Mouse (Mus musculus) thymus, postnatal 10 days (tissue): ENCODE measurements around the gene Spata4.
"Not testable (repeated sequence)": the region's sequence is repeated elsewhere in the genome, so short reads cannot be mapped to it uniquely, and the experiment has no call there.

ENCODE experiments used
- DNase-seq, 2 experiments: peaks; one replicate each; pipeline ENCODE4 v3.0.0; 2021; ENCODE audit warnings: low spot score in 2 of 2

Spata4 gene

DNA sequence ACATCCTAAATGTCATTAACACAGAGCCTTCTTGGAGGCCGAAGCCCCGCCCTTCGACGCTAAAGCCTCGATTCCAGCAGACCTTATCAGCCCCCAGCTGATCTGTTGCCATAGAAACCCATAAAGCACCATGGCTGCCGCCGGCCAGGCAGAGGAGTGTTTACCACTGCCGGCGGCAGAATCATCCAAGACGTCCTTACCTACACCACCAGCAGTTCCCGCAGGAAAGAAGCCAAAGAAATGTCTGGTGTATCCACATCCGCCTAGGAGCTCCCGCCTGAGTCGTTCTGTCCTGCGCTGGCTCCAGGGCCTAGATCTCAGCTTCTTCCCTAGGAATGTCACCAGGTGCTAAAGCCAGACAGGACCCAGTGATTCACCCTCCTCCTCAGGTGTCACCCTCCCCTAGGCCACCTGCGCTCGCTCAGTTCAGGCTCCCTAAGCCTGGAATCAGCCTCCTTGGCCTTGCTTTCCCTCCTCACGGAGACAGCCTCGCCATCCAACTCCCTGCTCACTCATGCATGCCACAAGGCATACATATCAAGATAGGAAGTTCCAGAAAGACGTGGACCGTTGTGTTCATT lies at the start of gene Spata4:
Gene Spata4 (plus strand): TSS at position 111 of the 581 bp plus-strand sequence.
- no peak for DNase-seq

DNA sequence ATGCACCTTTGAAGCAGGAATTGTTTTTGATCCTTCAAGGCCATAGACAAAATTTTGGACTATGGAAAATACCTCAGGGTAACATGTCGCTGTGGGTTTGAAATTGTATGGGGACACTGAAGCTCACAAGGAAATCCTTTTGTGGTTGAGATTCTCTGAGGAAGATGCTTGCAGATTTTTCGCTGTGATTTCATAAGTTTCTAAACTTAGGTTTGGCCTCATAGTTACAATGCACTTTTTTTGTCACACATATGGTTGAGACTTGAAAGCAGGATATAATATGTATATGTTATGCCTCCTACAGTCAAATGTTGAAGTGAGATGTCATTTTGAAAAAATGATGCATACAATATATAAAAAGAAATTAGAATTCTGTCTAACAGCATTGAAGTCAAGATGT lies 45.7 kb upstream of the Spata4 start:
- no peak for DNase-seq

DNA sequence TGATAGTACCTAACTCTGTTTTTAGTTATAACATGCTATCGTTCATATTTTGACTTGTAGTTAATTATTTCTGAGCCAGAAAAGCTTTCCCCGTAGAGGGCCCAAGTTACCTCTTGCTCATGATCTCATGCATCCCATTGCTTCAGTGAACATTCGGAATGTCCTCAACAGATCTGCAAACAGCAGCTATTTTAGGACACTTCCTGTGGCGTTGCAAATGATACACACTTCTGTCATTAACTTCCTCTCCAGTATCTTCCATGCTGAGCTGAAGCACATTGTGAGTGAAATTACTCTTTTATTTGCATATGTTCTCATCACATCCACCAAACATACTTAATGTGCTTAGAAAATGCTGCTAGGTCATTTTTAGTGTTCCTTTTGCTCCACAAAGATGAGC lies 38.4 kb upstream of the Spata4 start:
- no peak for DNase-seq

DNA sequence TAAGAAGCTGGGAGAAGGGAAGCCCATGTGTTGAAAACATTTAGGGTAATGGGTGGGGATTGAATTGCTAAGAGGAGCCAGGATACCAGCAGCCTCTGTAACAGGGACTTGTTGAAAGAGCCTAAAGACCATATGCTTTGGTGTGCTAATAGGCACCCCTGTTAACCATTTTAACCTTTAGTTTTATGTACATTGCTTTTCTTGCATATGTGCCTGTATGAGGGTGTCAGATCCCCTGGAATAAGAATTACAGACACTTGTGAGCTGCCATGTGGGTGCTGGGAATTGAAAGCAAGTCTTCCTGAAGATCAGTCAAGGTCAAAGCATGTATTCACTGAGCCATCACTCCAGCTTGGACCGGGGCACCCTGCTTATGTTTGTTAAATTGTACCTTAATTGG lies 35.4 kb upstream of the Spata4 start:
- DNase-seq: no peak

DNA sequence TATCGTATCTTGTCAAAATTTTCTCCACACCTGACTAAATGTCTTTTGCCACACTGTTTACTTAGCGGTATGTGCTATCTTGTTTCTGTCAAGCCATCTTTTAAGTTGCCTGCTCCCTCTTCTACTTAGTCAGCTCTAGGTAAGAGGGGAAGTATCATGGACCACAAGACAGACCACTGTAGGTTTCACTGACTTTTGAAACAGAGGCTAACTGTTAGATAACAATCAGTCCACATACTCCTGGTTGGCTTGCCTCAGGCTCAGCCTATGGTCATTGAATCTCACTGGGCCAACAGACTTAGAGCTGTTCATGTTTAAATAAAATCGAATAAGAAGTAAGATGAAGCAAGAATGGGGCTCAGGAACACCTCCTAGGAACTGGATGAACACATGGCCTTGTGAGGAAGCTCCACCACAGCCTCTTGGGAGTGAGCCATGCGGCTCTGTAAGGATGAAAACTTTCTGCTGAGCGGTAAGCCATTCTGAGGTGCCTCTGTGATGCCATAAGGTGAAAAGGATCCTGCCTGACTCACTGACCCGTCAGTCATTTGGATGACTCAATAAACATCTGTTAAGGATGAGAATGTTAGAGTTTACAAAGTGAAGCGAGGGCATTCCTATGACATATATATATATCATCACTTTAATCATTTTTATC lies 34.8 kb upstream of the Spata4 start:
- no peak for DNase-seq

DNA sequence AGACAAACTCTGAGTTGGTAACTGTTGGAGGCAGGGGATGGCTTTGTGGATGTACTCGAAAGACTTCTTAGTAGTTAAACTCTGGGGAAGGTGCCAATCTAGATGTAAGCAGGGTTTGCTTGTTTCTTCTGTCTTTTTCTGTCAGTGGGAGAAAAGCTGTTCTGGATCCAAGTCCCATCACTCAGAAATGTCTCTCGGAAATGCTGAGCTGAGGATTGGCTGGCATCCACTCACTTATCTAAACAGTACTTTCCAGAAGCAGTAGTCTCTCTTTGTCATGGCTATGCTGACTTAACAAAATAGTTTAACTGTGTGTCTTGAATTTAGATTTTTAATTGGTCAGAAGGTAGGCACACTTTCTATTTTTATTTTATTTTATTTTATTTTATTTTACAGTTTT lies 33.4 kb upstream of the Spata4 start:
- DNase-seq: no peak

DNA sequence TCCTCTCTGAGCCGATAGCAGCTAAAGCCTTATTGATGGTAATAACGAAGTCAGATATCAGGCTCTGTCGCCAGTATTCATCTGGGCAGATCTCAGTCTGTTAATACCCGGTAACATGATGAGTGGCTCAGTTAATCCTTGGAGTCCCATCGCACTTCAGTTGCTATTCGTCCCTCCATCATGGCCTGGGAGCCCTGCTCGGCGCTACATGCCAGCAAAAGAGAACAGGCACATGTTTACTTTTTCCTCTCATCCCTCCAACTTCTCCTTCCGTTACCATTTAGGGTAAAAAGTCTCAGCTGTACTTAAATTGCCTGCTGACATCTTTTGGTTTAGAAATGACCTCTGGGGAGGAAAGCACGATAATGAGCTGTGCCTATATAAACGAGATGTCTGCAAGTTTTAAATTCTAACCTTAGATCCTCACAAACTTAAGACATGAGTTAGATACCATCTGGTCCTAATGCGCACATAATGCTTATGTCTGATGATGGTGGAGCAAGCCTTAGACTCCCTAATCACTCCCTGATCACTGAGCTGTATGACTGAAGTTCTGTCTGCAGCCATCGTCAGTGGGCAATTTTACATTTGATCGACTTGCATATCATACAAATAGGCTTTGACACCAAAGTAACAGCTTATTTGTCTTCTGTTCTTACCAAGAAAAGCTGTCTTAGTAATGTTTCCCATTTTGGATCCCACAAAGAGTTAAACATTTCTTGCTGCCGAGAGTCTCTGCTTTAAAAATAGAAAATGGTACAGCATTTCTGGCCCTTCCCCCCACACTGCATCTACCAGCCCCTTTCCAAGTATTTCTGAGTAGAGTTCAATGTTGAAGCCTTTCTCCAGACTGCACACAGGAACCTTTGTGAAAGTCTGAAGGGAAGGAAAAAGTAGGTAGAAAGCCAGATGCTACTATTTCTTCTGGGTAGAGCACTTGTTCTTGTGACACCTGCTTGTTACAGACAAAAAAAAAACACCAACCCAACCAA lies 29.7 kb upstream of the Spata4 start:
- no peak for DNase-seq

DNA sequence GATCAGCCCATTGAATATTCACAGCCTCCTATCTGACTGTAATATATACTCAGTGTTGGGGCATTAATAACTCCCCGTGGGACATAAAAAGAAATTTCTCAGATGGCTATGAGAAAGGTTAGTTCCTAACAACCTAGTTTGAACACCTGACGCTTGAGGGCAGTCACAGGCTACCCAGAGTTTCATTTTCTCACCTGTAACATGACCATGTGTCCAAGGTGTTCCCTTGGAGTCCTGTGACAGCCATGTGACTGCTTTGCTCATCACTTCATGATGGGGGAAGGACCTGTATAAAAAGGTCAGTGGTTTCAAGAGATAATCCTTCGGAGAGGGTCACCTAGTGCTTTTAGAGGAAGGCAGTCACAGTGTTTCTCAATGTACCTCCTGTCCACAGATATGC lies 19.1 kb upstream of the Spata4 start:
- DNase-seq: no peak

DNA sequence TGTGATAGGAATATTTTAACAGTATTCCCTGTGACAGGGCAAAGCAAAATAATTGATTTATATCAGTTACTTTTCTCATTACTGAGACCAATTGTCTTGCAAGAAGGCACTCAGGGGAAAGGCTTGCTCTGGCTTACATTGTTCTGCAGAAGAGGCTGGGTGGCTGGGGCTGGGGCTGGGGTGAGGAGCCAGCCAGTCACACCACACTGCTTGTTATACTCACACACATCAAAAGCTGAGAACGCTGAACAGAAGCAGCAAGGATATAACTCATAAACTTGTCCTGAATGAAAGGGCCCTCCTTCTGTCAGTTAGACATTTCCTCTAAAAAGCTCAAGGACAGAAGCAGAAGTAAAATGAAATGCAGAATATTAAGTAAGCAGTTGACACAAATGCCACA lies 17.7 kb upstream of the Spata4 start:
- no peak for DNase-seq

DNA sequence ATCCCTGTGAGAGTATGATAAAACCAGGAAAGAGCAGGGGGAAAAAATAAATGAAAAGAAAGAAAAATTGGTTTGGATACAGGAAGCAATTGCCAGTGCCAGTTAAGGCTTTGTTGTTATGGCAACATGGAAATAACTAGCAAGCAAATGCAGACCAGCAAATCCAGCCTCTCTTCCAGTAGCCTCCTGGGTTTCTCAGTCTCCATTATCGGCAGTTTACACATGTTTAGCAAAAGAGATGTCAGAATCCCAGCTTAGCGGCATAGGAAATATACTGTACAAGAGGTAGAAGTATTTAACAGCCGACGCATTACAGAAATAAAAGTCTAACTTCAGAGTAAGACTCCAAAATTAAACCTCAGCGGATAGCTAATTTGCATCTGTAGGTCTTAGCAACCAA lies 5.9 kb upstream of the Spata4 start:
- DNase-seq: no peak

DNA sequence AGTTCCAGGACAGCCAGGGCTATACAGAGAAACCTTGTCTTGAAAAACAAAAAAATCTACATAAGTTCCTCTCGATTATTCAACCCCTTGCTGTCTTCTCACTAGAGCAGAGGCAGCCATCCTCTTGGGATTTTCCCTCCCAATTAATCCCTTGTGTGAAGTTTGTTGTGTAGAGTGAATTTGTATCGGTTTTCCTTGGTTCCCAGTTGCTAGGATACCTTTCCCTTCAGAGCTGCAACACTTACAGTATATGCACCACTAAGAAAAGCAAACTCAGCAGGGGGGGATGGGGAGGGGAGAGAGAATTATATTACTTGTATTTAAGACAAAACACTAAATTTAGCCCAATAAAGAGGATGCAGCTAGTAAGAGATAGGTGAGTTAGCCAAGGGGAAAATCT lies 4.5 kb upstream of the Spata4 start:
- no peak for DNase-seq

DNA sequence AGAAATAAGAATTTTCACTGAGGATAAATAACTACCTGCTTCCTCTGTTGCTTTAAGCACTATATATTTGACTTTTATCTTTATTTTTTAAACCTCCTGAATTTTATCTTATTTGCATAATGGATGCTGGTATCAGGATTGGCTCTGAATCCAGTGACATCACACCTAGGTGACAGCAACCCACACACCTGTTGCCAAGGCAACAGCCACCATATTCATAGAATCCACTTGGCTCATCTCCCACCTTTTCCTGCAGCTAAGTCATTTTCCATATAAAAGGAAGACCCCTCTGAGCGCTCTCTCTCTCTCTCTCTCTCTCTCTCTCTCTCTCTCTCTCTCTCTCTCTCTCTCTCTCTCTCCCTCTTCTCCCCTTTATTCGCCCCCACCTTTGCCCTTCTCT lies 3.6 kb upstream of the Spata4 start:
- no peak for DNase-seq

DNA sequence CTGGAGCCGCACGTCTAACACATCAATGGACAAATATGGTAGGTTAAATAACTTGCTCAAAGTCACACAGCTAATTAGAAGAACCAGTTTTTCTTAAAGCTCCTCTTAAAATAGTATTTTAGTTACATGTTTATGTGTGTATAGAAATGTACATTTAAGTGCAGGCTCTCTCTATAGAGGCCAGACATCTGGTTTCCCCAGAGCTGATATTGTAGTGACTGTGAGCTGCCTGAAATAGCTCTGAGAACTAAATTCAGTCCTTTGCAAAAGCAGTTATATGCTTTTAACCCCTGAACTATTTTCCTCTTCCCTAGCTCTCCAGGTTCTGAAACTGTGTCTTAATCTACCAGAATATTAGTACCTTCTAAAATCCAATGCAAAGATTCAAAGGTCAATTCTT lies 3.2 kb upstream of the Spata4 start:
- DNase-seq: no peak

DNA sequence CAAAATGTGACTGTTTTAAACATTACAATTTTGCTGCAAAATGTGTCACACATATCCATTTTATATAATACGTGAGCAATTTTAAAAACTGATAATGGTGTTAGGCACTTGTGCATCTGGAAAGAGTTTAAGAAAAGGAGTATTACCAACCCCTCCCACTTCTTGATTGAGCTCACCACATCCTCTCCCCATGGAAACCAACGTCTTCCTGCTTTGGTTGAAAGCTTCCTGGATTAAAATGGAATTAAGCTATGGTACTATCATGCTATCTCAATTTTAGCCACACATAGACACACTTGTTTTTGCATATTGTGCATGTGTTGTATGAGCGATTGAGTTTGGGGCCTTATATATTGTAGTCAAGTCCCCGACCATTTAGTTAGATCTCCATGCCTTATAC lies 2.9 kb downstream of the Spata4 start:
- DNase-seq: no peak

DNA sequence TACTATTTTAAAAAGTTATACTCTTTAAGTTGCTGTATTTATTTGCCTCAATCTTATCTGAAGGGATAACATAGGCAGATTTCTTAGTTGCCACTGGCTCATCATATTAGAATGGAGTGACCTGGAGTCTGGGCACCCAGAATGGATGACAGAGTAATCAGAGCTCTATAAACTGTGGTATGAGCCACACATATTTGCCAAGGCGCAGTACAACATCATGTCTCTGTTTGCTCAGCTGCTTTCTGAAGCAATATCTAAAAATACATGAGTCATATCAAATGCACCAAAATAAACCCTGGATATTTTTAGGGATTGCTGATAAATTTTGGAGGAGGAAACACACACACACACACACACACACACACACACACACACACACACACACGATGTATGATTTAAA lies 8.8 kb downstream of the Spata4 start:
- no peak for DNase-seq

DNA sequence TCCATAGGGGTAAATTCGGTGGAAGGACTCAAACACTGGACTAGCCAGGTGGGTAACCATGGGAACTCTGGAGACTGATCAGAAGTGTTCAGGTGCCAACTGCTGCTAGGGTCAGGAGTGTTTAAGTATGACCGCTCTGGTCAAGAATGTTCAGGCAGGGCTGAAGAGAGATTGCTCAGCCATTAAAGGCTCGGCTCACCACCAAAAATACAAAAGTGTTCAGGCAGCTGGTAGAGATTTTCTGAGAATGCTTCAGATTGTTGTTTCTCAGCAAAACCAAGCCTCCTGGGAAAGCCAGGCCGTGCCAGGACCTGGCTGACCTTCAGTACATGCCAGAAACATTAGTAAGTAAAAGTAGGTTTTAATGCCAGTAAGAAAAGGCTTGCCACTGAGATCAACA lies 9.7 kb downstream of the Spata4 start:
- no peak for DNase-seq

DNA sequence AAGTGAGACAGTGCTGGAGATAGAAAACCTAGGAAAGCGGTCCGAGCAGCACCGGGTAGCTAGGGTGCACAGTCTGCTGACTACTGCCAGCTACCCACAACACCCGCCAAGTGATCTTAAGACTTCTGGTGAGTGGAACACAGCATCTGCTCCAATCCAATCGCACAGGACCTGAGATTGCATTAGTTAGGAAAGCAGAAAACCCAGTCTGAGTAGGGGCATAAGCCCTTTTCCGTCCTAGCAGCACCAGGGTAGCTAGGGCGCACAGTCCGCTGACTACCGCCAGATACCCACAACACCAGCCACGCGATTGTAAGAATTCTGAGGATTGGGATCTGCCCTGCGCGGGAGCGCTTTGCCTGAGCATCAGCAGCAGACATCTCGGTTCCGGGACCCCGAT lies 16.1 kb downstream of the Spata4 start:
- DNase-seq: not testable (repeated sequence)

DNA sequence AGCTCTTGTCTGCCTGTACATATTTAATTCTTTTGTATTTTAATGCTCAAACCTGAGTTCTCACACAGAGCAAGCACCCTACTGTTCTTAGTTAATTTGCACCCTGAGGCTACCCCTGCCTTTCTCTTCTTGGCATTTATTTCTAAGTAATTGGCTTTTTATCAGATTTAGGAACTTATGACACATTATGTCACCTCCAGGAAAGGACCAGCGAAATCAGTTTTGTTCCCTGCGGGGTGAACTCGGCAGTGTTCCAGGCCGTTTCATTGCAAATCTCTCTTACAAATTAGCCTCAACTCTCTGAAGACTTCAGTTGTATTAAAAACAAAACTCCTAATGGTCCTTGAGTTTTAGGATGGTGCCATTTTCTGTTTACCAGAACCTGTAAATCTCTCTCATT lies 38.1 kb downstream of the Spata4 start:
- DNase-seq: no peak
